In genomic region chr14:8127971-8128370, GRCm38 (mm10) we compare ENCODE assay signal across 19 mouse cellular contexts. TPM values are rescaled to one million over a fixed set of nuclear protein-coding genes. Genes with fewer than 3 reads are reported as not detected.
DNase-seq lines count a peak whose midpoint lies in the region; TF ChIP-seq lines count a peak whose summit lies in the region.
"Had no signal": no experiment of that assay in that cellular context is flagged by ENCODE, and none has a peak within 500 bp of the region (broad histone marks: within the 10 kb centered on the region; RNA-seq: fewer than 3 reads in every experiment).

No protein-coding gene starts in this region.

- no peak for TF ChIP-seq POLR2A in spleen, adult 2 months (IDR thresholded peaks at IDR 0.05; ENCODE audit: low read depth, low read length)

- peak overlapping the region; percentile 33 for H3K27ac ChIP-seq in spleen, adult 2 months (ENCODE audit: insufficient read depth, low read length)
- H3K27ac ChIP-seq: embryonic facial prominence, embryonic 10.5 days; forebrain, embryonic 13.5 days; heart, embryonic 13.5 days; hindbrain, embryonic 12.5 days had no signal

- 70% methylated on average over 5 of the region's 5 CpGs for WGBS in spleen, adult 2 months

- peak in 1 of 2 experiments; percentile 63 for DNase-seq in spleen, adult 2 months (ENCODE audit: low read depth in 1 of 2, low spot score in 2 of 2)
- DNase-seq in spleen, adult 12 weeks (ENCODE audit: low spot score) = no peak
- DNase-seq in urinary bladder, postnatal 14 days (ENCODE audit: low spot score) = peak; percentile 29
- no peak for DNase-seq in urinary bladder, adult 18-20 months (ENCODE audit: low spot score in 2 of 2)
- peak; percentile 70 to 72 for DNase-seq in spleen, postnatal 36 days (ENCODE audit: low spot score in 2 of 2)
- no peak for DNase-seq in embryo, embryonic 9.5 days (ENCODE audit: extremely low spot score)
- DNase-seq: adrenal gland, adult 2 months; adrenal gland, postnatal 25 days; cerebellum, adult 18-20 months; cerebellum, adult 9-11 months; cerebellum, postnatal 36 days; forebrain, postnatal 0 days; gastrocnemius, postnatal 25 days; heart, adult 11 months; heart, postnatal 4 days had no signal

- H3K4me1 ChIP-seq in spleen, adult 2 months (ENCODE audit: control insufficient read depth, insufficient read depth, insufficient read length) = peaks cover 7% of the 10 kb centered on the region
- H3K4me1 ChIP-seq: embryonic facial prominence, embryonic 10.5 days; forebrain, embryonic 13.5 days; hindbrain, embryonic 12.5 days had no signal

- no peaks in the 10 kb centered on the region for H3K27me3 ChIP-seq in spleen, adult 2 months (ENCODE audit: control insufficient read depth, insufficient read depth, low read length)
- H3K27me3 ChIP-seq: forebrain, embryonic 13.5 days; heart, embryonic 13.5 days; hindbrain, embryonic 12.5 days had no signal

- no peak overlapping the region for H3K4me3 ChIP-seq in spleen, adult 2 months (ENCODE audit: extremely low read depth, insufficient read depth, insufficient read length)
- H3K4me3 ChIP-seq: embryonic facial prominence, embryonic 10.5 days; forebrain, embryonic 13.5 days; heart, embryonic 13.5 days; hindbrain, embryonic 12.5 days had no signal

- peaks cover 31% of the 10 kb centered on the region for H3K36me3 ChIP-seq in spleen, adult 2 months (ENCODE audit: control insufficient read depth, insufficient read depth, low read length)

- TF ChIP-seq CTCF in spleen, adult 2 months (IDR thresholded peaks at IDR 0.05; ENCODE audit: extremely low read depth, insufficient read depth, insufficient read length, insufficient replicate concordance) = no peak

RNA-seq across cellular contexts. Expression of gene Pxk, which starts 30.0 kb away (rescaled TPM):
- 42.5 and 46.2 TPM in 2 replicates for polyA plus RNA-seq in spleen, adult 2 months (2012; rRNA removed)

RNA-seq across cellular contexts. Expression of gene Pdhb, which starts 44.9 kb away (rescaled TPM):
- polyA plus RNA-seq in spleen, adult 2 months (2012; rRNA removed) = 21.1 and 21.9 TPM in 2 replicates

RNA-seq across cellular contexts. Expression of gene Rpp14, which starts 47.8 kb away (rescaled TPM):
- polyA plus RNA-seq in spleen, adult 2 months (2012; rRNA removed) = 3.0 and 4.7 TPM in 2 replicates

Comparison
In these comparisons a context has a peak if more than half of its experiments do, and no peak if none do; other contexts are left out.
1. DNase-seq: peak in urinary bladder, postnatal 14 days (single experiment) and spleen, postnatal 36 days (2 of 2); none in spleen, adult 12 weeks (single experiment), urinary bladder, adult 18-20 months (0 of 2) and embryo, embryonic 9.5 days (single experiment).